Mouse (Mus musculus) heart, adult 18-20 months (tissue): ENCODE measurements around the gene Prune2. TPM values are rescaled to one million over a fixed set of nuclear protein-coding genes. Genes with fewer than 3 reads are reported as not detected.

Experiments
- DNase-seq, 2 experiments: peaks; one replicate each; pipeline ENCODE4 v3.0.0; 2021 to 2022; ENCODE audit warnings: mixed read lengths in 1 of 2
- total RNA-seq, 2 experiments: library from RNA; stranded (reverse); gene quantifications; 2 replicates each; pipeline ENCODE4 v1.2.3; 2021

Gene Prune2
- total RNA-seq, 2 experiments from 2014 or later = 63.5 to 65.9 TPM

GRCm38 (mm10) chr19:16997915-16998314 lies 42.0 kb downstream of the Prune2 start:
- peak; percentile 41 to 56 for DNase-seq

- DNase-seq = no peak
Observed at GRCm38 (mm10) chr19:17006220-17006907, 50.4 kb downstream of the Prune2 start.

GRCm38 (mm10) chr19:17011261-17011995 lies 55.5 kb downstream of the Prune2 start:
- peak; percentile 61 to 65 for DNase-seq

GRCm38 (mm10) chr19:17013085-17013484 lies 57.2 kb downstream of the Prune2 start:
- DNase-seq = no peak

- no peak for DNase-seq
Observed at GRCm38 (mm10) chr19:17014337-17015124, 58.6 kb downstream of the Prune2 start.

GRCm38 (mm10) chr19:17024748-17025147 lies 68.8 kb downstream of the Prune2 start:
- DNase-seq = no peak

- peak; percentile 21 to 75 for DNase-seq
Observed at GRCm38 (mm10) chr19:17030276-17030675, 74.4 kb downstream of the Prune2 start.

GRCm38 (mm10) chr19:17032314-17032713 lies 76.4 kb downstream of the Prune2 start:
- no peak for DNase-seq

- no peak for DNase-seq
Observed at GRCm38 (mm10) chr19:17046961-17047360, 91.0 kb downstream of the Prune2 start.

GRCm38 (mm10) chr19:17055892-17056291 lies 100.0 kb downstream of the Prune2 start:
- no peak for DNase-seq

GRCm38 (mm10) chr19:17060106-17060505 lies 104.2 kb downstream of the Prune2 start:
- DNase-seq = no peak

- DNase-seq = no peak
Observed at GRCm38 (mm10) chr19:17064421-17064820, 108.5 kb downstream of the Prune2 start.

- DNase-seq = no peak
Observed at GRCm38 (mm10) chr19:17069067-17069466, 113.1 kb downstream of the Prune2 start.

GRCm38 (mm10) chr19:17071205-17071604 lies 115.3 kb downstream of the Prune2 start:
- DNase-seq = no peak

- DNase-seq = no peak
Observed at GRCm38 (mm10) chr19:17072245-17072644, 116.3 kb downstream of the Prune2 start.

- DNase-seq = no peak
Observed at GRCm38 (mm10) chr19:17078643-17079316, 122.9 kb downstream of the Prune2 start.

- DNase-seq = no peak
Observed at GRCm38 (mm10) chr19:17081382-17081781, 125.5 kb downstream of the Prune2 start.

- no peak for DNase-seq
Observed at GRCm38 (mm10) chr19:17094067-17094466, 138.1 kb downstream of the Prune2 start.

GRCm38 (mm10) chr19:17096338-17096737 lies 140.4 kb downstream of the Prune2 start:
- DNase-seq = no peak

GRCm38 (mm10) chr19:17097210-17097609 lies 141.3 kb downstream of the Prune2 start:
- no peak for DNase-seq

GRCm38 (mm10) chr19:17108782-17109181 lies 152.9 kb downstream of the Prune2 start:
- no peak for DNase-seq

GRCm38 (mm10) chr19:17124034-17124735 lies 168.3 kb downstream of the Prune2 start:
- peak; percentile 42 to 71 for DNase-seq
